Mouse (Mus musculus) erythroblast, embryonic 14.5 days (primary cell): ENCODE measurements around the gene Pyroxd2. TPM values are rescaled to one million over a fixed set of nuclear protein-coding genes. Genes with fewer than 3 reads are reported as not detected.

Experiments used
- H3K27me3 ChIP-seq: 2 replicates; pipeline ENCODE4 v1.6.1; 2012; ENCODE audit warnings: inconsistent platforms; ENCODE audit not compliant: control insufficient read depth
- H3K36me3 ChIP-seq: 2 replicates; pipeline ENCODE4 v1.6.1; 2012; ENCODE audit warnings: mild to moderate bottlenecking, inconsistent platforms; ENCODE audit not compliant: control insufficient read depth
- H3K4me1 ChIP-seq: 2 replicates; pipeline ENCODE4 v1.6.1; 2012; ENCODE audit warnings: inconsistent platforms; ENCODE audit not compliant: control insufficient read depth
- H3K4me3 ChIP-seq: replicated peaks from 2 replicates; pipeline ENCODE3; 2012; ENCODE audit warnings: moderate library complexity, mild to moderate bottlenecking, inconsistent platforms
- H3K9me3 ChIP-seq: 2 replicates; pipeline ENCODE4 v1.6.1; 2012; ENCODE audit warnings: low read length, inconsistent platforms, mixed read lengths; ENCODE audit not compliant: control insufficient read depth
- GATA1 ChIP-seq: IDR thresholded peaks from 2 replicates; pipeline ENCODE4 v1.6.1; 2012; ENCODE audit warnings: low read length, inconsistent platforms, mixed read lengths
- TAL1 ChIP-seq: IDR thresholded peaks from 3 replicates; pipeline ENCODE4 v1.6.1; 2012; ENCODE audit warnings: low read length, inconsistent platforms, mixed read lengths
- polyA plus RNA-seq: library from polyadenylated mRNA; stranded (reverse); fragments of >175 nt; gene quantifications from 2 replicates; pipeline ENCODE4 v1.2.3, GENCODE M21; 2012

Pyroxd2 gene
- polyA plus RNA-seq, 1 experiment, result 0.07 TPM

GRCm38 (mm10) chr19:42734982-42735381, 17.6 kb downstream of the Pyroxd2 start:
- Histone ChIP-seq H3K27me3 (no peaks in the 10 kb centered on the region), H3K4me3 (no peak overlapping the region), H3K4me1 (no peaks in the 10 kb centered on the region), H3K9me3 (no peaks in the 10 kb centered on the region), H3K36me3 (no peaks in the 10 kb centered on the region)
- TF ChIP-seq TAL1 (no peak), GATA1 (no peak)

GRCm38 (mm10) chr19:42727424-42727823, 25.2 kb downstream of the Pyroxd2 start:
- Histone ChIP-seq H3K36me3 (no peaks in the 10 kb centered on the region), H3K4me1 (no peaks in the 10 kb centered on the region), H3K4me3 (no peak overlapping the region), H3K27me3 (no peaks in the 10 kb centered on the region), H3K9me3 (no peaks in the 10 kb centered on the region)
- TF ChIP-seq GATA1 (no peak), TAL1 (no peak)

- H3K36me3 ChIP-seq, result no peaks in the 10 kb centered on the region
- H3K4me3 ChIP-seq, result no peak overlapping the region
- TF ChIP-seq TAL1 (no peak), GATA1 (no peak)
- H3K27me3 ChIP-seq, result no peaks in the 10 kb centered on the region
- no peaks in the 10 kb centered on the region for H3K9me3 ChIP-seq
- H3K4me1 ChIP-seq, result no peaks in the 10 kb centered on the region
Observed at GRCm38 (mm10) chr19:42726766-42727165, 25.8 kb downstream of the Pyroxd2 start.

- TF ChIP-seq GATA1, result no peak
- no peak for TF ChIP-seq TAL1
- no peaks in the 10 kb centered on the region for H3K4me1 ChIP-seq
- H3K27me3 ChIP-seq, result no peaks in the 10 kb centered on the region
- no peaks in the 10 kb centered on the region for H3K9me3 ChIP-seq
- no peak overlapping the region for H3K4me3 ChIP-seq
- H3K36me3 ChIP-seq, result no peaks in the 10 kb centered on the region
Observed at GRCm38 (mm10) chr19:42725973-42726350, 26.6 kb downstream of the Pyroxd2 start.

- Histone ChIP-seq H3K4me3 (no peak overlapping the region), H3K9me3 (no peaks in the 10 kb centered on the region), H3K4me1 (no peaks in the 10 kb centered on the region), H3K36me3 (no peaks in the 10 kb centered on the region), H3K27me3 (no peaks in the 10 kb centered on the region)
- TF ChIP-seq GATA1, result no peak
- no peak for TF ChIP-seq TAL1
Observed at GRCm38 (mm10) chr19:42725056-42725972, 27.3 kb downstream of the Pyroxd2 start.

- no peak overlapping the region for H3K4me3 ChIP-seq
- no peaks in the 10 kb centered on the region for H3K36me3 ChIP-seq
- H3K9me3 ChIP-seq, result no peaks in the 10 kb centered on the region
- H3K4me1 ChIP-seq, result no peaks in the 10 kb centered on the region
- TF ChIP-seq GATA1 (no peak), TAL1 (no peak)
- no peaks in the 10 kb centered on the region for H3K27me3 ChIP-seq
Observed at GRCm38 (mm10) chr19:42723302-42723701, 29.3 kb downstream of the Pyroxd2 start.

GRCm38 (mm10) chr19:42722500-42722899, 30.1 kb downstream of the Pyroxd2 start:
- TF ChIP-seq GATA1, result no peak
- TF ChIP-seq TAL1, result no peak
- Histone ChIP-seq H3K4me1 (no peaks in the 10 kb centered on the region), H3K36me3 (no peaks in the 10 kb centered on the region), H3K9me3 (no peaks in the 10 kb centered on the region), H3K4me3 (no peak overlapping the region), H3K27me3 (no peaks in the 10 kb centered on the region)

GRCm38 (mm10) chr19:42718101-42718500, 34.5 kb downstream of the Pyroxd2 start:
- H3K36me3 ChIP-seq, result no peaks in the 10 kb centered on the region
- TF ChIP-seq GATA1, result no peak
- H3K27me3 ChIP-seq, result no peaks in the 10 kb centered on the region
- H3K4me1 ChIP-seq, result no peaks in the 10 kb centered on the region
- H3K4me3 ChIP-seq, result no peak overlapping the region
- H3K9me3 ChIP-seq, result no peaks in the 10 kb centered on the region

GRCm38 (mm10) chr19:42717668-42718067, 34.9 kb downstream of the Pyroxd2 start:
- no peak overlapping the region for H3K4me3 ChIP-seq
- no peaks in the 10 kb centered on the region for H3K27me3 ChIP-seq
- no peaks in the 10 kb centered on the region for H3K4me1 ChIP-seq
- H3K9me3 ChIP-seq, result no peaks in the 10 kb centered on the region
- no peaks in the 10 kb centered on the region for H3K36me3 ChIP-seq
- no peak for TF ChIP-seq TAL1
- no peak for TF ChIP-seq GATA1

- Histone ChIP-seq H3K36me3 (no peaks in the 10 kb centered on the region), H3K4me3 (no peak overlapping the region), H3K4me1 (no peaks in the 10 kb centered on the region), H3K27me3 (no peaks in the 10 kb centered on the region), H3K9me3 (no peaks in the 10 kb centered on the region)
- TF ChIP-seq GATA1 (no peak), TAL1 (no peak)
Observed at GRCm38 (mm10) chr19:42716507-42716906, 36.1 kb downstream of the Pyroxd2 start.
